Mouse (Mus musculus): ENCODE data around the gene Gatad2a.
"Not testable (repeated sequence)": the region's sequence is repeated elsewhere in the genome, so short reads cannot be mapped to it uniquely, and the experiment has no call there.

Gatad2a gene

DNA sequence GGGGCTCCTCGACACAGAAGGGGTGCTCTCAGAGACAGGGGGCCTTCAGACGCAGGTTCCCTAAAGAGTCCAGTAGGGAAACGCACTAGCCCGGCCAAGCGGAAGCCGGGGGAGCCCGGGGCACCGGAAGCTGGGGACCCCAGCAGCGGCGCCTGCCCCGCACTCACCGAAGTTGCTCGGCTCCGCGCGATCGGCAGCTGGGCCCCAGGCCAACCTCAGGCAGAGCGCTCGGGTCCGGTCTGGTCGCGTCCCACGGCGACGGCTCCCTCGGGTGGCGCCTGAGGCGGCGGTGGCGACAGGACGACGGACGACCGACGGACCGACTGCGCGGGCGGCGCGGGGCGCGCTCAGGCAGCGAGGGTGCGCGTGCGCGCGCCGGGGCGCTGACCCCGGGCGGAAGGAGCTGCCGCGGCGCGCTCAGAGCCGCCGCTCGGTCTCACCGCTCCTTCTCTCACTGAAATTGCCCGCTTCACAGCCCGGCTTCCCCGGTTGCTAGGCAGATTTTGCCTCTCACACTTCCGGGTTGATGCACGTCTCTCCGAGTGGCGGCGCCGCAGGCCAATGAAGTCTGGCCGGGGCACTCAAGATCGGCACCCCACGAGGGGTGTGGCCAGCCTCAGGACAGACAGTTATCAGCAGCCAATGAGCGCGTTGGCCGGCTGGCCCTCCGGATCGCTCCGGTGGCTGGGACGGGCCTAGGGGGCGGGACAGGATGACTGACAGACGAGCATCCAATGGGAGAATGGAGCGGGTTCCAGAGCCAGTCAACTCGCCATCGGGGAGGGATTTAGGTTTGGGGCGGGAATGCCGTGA is at the start of gene Gatad2a:
TSS of gene Gatad2a (minus strand) at position 609 of the 813 bp plus-strand sequence.
- peak; percentile 100 for DNase-seq

DNA sequence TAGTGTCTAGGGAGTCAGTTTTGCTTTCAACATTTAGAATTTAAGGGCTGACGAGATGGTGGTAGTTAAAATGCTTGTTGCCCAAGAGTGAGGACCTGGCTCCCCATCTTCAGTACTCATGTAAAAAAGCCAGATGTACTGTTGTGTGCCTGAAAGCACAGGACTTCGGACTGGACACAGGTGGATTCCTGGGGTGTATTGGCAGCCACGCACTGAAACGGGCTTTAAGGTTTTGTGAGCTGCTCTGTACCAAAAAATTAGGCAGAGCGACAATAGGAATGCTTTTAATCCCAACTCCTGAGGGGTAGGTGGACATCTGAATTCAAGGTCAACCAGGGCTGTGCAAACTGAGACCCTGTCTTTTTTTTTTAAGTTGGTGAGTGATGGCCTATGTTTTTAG is 47.8 kb upstream of the Gatad2a start:
- no peak for DNase-seq

DNA sequence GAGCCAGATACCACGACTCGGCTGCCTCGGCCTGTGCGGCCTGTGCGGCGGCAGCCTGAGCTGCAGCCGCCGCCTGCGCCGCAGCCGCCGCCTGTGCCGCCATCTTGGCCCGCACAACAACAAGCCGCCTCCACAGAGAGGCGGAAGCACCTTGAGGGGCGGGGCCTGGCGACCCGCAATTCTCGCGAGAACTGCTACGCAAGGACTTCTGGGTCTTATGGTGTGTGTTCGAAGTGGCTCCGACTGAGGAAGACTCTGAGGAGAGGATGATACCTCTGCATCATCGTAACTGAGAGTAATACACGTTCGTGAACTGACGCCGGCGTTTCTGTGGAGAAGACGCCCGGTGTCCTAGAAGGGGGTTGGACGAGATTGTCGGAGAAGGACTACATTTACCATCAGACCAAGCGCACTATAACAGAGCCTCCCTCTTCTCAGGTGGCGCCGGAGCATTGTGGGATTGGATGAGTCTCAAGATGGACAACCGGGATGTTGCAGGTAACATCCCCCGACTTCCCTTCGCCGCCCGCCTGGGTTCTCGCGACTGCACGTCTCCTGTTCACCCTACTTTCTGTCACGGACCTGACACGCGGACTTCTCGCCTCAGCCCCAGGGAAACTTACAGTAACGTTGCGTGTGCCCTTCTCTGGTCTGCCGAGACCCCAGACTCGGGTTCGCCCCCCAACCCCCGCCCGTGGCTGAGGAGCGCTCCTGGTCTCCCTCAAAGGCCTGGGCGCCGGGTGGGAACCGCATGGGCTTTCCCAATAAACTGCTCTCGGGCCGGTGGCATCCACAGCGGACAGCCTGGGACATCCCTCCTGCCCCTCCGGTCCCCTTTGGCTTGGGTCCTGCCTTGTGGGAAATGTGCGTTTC is 46.6 kb upstream of the Gatad2a start, which contains the start of the genes Mau2 and Sugp1:
TSS of gene Mau2 (minus strand) at position 152 of the 873 bp plus-strand sequence.
TSS of gene Sugp1 (plus strand) at position 231 of the 873 bp plus-strand sequence.
- DNase-seq: peak; percentile 95

DNA sequence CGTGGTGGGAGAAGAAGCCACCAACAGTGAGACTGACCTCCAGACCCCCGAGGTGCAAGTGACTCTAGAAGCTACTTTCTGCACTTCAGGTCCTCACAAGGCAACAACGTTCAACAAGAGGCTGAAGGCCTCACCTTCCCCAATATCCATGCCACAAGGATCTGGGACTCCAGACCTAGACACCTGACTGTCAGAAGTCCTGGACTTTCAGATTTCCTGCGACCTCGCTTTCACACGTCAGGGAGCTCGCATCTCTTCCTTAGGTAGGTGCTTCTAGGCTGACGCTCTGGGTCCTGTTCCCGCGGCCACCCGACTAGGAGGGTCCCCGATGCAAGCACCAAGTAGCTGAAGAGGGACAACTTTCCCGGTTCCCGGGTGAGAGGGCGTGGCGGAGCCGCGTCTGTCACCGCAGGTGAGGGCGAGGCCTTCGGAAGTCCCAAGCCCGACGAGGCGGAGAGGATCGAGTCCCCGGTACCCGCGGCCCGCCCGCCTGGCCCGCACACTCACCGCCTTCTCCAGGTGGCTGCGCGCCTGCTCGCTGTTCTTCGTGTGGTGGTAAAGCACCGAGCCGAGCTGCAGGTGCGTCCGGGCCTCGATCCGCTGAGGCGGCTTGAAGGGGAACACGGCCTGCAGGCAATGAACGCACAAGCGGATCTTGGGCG is 45.8 kb upstream of the Gatad2a start:
- no peak for DNase-seq

DNA sequence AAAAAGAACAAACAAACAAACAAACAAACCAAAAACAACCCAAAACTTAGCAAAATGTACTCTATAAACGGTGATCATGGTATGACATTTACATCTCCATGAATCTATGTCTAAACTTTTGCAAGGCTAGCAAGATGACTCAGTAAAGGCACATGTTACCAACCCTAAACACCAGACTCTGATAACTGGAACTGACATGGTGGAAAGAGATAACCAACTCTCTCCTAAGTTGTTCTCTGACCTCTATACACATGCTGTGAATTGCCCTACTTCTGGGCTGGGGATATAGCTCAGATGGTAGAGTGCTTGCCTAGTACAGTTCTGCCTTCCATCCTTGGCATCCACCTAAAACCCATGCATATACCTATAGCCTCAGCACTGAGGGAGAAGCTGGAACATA is 41.8 kb upstream of the Gatad2a start:
- DNase-seq: no peak

DNA sequence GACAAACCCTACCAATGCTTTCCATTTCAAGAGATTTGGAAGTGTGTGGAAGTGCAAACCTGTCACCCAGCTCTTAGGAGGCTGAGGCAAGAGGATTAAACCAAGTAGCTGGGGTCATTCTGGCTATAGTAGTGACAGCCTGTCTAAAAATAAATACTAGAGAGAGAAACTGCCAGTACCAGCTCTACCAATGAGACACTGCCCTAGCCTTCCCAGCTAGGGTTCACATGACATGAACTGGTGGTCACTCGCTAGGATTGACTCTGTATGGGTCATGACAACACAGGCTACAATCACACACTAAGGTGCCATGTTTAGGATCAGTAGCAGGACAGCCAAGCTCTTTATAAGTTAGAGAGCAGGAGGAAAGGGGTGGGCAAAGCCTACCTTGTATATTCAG is 34.1 kb upstream of the Gatad2a start:
- DNase-seq: no peak

DNA sequence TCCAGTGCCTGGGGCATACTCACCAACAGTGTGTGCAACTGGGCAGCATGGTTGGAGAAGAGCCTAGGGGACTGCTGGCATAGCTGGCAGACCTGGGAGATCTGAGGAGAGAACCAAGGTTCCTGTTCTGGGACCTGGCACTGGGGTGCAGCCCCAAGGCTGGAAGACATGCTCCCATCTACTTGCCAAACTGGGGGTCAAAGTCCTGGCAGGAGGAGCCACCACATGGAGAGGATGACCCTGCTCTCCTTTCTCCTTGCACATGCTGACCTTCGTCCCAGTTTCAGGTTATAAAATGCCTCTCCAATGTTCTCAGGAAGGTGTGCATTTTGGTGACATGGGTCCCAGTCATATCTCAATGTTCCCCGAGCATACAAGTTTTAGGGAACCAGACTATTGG is 30.0 kb upstream of the Gatad2a start:
- no peak for DNase-seq

DNA sequence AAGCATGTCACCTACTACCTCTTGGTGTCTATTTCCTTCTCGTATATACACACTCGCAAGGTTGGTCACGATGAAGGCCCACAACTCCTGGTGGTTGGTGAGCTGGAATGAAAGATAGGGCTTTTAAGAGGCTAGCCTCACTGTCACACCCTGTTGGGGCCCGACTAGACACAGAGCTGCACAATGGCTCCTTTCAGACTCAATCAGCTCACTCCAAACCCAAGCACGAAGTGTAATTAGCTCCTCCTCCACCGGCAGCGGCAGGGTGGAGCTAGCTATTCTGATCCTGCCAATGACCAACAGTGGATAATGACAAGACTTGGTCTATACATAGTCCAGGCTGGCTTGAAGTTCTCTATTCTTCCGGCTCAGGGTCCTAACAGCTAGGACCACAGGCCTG is 27.4 kb upstream of the Gatad2a start:
- peak; percentile 14 for DNase-seq

DNA sequence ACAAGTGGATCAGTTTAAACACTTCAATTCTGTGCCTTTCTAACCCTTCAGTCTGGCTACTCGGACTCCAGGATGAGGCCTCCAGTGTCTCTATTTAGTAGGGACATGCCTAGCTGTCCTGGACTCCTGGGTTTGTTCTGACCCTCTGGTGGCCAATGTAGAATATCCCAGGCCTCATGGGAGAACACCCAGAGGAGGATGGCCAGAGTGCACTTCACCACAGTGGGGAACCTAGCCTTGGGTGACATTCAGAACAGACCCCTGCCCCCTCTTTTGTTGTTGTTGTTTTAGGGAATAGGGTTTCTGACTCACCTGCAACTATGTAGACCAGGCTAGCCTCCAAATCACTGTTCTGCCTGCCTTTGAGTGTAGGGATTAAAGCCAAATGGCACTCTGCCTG is 18.8 kb upstream of the Gatad2a start:
- DNase-seq: no peak

DNA sequence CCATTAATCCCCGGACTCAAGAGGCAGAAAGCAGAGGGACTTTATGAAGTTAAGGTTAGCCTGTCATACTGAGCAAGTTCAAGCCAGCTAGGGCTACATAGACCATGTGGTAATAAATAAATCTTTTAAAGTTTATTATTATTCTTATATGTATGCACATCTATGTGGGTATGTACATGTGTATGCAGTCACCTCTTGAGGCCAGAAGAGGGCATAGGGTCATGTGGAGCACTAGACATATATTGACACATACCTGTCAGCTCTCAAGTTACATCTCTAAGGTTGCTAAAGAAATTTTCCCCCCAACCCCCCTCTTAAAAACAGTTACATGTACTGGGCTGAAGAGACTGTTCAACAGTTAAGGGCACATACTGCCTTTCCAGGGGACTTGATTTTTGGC is 16.6 kb upstream of the Gatad2a start:
- no peak for DNase-seq

DNA sequence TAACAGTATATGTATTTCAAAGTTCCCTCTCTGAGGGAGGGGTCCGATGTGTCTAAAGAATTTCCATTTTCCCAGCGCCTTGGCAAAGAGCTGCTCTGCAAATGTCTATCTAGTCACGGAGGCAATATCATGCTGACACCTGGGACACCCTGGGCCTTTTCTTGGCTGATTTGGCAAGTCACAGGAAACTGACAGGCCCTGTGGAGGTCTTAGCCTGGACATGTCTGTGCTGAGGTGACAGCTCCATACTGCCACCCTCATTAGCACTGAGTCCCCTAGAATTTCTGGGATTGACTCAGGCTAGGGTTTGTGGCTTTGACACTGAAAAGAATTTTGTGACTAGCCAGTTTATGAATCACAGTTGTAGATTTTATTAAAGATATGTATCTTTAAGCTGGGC is 16.2 kb upstream of the Gatad2a start:
- no peak for DNase-seq

DNA sequence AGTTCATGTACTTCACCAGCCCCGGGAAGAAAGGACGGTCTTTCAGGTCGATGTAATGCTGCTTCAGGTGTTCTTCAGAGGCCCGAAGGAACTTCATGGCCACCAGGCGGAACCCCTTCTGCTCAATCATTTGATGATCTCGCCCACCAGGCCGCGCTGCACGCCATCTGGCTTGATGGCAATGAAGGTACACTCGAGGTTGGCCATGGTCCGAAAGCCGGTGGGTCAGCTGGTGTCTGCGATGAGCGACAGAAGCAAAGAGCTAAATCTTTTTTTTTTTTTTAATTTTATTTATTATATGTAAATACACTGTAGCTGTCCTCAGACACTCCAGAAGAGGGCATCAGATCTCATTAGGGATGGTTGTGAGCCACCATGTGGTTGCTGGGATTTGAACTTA is 14.6 kb upstream of the Gatad2a start:
- DNase-seq: not testable (repeated sequence)

DNA sequence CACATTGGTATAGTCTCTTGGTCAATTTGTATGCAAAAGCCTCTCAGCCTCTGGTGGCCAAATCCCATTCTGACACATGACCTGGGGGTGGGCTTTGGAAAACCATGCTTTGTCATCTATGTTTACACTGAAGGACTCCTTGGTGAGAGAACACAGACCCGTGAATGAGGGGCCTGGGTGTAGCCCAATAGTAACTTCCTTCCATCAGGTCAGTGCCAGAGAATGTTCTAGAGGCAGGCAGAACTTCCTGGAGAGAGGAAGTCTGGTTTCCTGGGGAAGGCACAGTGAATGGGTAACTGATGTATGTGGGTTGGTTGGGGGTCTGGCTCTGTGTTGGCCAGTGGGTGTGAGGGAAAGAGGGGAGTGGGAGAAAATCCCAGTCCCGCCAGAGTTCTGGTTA is 9.0 kb upstream of the Gatad2a start:
- DNase-seq: no peak

DNA sequence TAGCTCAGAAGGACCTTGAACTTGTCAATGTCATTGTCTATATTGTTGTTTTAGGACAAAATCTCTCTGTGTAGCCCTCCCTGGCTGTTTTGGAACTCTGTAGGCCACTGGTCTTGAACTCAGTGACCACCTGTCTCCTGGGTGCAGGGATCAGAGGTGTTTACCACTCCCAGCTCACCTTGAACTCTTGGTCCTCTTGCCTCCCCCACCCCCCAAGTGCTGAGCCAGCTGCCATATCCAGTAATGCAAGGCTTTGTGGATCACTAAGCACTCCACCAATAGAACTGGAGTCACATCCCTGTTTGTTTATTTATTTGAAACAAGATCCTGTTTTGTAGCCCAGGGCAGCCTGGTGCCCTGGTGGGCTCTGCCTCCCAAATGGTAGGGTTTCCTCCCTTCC is 8.2 kb upstream of the Gatad2a start:
- DNase-seq: no peak

DNA sequence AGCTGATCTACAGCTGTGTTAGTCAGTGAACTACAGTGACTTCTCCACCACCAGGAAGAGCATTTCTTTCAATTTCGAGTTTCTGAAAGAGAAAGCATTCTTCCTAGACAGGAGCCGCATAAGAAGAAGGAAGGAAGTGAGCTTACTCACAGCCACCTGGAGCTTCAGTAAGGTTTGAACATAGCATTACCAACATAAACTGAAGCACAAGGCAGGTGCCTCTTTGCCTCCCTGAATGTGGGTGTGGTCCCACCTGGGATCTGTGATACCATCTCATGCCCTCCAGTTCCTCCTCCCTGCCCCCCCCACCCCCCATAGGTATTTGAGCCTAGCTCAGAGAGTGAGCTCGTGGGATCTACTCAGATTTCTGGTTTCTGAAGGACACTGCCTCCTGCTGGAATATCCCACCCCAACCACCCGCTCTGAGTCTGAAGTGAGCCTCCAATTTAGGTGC is 7.0 kb upstream of the Gatad2a start:
- DNase-seq: no peak

DNA sequence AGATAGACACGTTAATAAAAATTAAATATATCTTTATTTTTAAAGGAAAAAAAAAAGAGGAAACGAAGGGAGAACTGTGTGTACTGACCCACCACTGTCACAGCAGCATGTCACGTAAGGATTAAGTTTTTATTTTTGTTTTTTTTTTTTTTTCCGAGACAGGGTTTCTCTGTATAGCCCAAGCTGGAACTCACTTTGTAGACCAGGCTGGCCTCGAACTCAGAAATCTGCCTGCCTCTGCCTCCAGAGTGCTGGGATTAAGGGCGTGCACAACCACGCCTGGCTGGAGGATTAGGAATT is 5.7 kb upstream of the Gatad2a start:
- not testable (repeated sequence) for DNase-seq

DNA sequence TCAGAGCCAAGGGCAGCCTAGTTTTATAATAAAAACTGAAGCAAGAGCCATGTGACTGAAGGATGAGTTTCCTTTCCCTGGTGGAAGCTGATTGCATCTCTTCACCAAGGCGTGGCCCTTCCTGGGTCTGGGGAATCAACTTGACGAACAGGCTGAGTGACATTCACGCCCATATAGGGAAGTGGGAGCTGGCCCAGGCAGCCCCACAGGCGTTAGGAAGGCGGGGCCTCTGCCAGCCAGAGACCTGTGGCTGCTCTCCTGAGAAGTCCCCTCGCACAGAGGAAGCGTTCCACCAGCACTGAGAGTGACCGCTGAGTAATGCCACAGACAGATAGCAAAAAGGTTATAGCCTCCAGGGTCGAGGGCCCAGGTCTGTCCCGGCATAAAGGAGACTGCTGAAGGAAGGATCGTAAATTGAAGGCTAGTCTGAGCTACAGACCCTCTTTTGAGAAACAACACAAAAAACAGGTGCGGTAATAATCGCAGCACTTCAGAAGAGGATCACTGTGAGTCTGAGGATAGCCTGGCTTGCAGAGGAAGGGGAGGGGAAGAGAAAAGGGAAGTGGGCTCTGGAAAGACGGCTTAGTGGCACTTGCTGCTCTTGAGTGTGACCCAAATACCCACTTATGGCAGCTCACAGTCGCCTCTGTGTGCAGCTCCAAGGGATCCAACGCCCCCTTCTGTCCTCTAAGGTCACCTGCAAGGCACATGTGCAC is 5.2 kb upstream of the Gatad2a start:
- DNase-seq: no peak

DNA sequence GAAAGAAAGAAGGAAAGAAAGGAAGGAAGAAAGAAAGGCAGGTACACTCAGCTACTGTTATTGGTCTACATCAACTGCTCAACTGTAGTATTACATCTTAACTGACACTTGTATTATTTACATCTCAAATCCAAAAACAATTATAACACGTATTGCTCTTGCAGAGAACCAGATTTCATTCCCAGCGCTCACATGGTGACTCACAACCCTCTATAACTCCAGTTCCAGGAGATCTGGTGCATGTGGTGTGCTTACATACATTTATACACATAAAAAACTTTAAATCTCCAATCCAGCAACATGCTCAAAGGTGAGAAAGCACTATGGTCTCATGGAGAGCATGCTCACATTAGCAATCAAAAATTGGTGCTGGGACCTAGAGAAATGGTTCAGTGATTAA is 4.0 kb upstream of the Gatad2a start:
- no peak for DNase-seq

DNA sequence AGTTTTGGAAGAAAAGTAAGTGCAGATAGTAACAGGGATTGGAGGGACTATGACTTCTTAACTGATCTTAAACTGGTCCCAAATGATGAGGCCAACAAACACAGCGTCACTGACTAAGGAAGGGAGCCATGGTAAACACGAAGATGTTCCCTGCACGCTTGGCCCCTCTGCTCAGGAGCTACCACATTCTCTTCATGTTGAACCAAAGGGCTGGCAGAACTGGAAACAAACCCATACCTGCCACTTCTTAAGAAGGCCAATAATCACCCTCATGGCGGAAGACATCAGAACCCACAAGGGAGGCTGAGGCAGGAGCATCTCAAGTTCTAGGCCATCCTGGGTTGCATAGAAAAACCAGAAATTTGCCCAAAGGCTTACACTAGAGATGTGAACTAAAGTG is 3.1 kb upstream of the Gatad2a start:
- no peak for DNase-seq

DNA sequence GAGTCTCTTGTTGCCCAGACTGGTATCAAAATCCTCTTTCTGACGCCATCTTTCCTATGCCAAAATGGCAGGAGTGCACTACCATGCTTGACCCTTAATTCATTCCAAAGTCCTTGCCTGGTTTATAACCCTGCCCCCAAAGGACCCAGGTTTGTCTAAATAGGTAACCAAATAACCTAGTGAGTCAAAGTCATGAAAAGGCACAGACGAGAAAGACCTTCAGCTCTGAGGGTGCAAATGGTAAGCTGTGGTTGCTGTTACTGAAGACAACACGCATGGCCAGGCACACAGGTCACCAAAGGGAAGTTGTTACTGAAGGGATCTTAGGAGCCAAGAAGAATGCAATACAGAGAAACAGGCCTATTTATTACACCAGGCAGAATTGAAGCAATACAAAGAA is 2.5 kb upstream of the Gatad2a start:
- DNase-seq: no peak

DNA sequence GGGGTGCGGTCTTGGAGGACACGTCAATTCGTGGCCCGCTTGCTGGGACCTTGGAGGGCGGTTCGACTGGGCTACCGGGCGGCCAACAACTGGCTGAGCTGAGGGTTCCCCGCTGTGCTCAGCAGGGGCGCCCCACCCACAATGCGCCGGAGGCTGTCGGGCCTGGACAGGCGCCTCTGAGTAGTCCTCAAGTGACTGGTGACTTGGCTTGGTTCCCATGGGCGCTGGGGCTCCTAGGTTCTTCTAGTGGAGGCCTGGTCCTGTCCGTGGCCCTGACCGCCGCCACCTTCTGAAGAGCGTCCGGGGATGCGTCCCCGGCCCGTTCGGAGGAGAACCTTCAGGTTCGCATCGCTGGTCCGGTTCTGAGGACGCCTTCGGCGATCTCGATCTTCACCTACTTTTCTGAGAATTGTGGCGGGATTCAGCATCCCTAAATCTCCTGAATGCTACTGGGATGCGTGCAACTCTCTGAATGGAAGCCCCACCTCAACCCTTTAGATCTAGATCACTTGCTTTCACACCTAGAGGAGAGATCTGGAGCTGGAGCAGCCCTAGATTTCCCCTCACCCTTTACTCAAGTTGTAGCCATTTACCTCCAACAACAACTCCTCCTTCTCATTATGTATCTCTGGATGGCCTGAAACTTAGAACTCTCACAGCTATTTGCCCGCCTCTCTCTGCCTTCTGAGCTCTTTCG is 553 bp upstream of the Gatad2a start:
- DNase-seq: no peak

DNA sequence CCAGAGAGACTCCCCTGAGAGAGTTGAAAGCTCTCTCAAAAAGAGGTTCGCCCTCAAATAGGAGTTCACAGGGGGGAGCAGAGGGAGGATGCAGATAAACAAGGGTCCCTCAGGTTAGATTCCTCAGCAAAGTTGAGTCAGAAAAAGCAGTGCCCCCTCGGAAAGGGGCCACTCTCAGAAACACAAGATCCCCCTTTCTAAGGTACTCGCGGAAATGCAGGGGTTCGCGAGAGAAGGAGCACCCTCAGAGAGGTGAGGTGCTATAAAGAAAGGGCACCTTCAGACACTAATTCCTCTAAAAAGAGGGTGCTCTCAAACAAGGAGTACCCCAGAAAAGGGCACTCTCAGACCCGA is 785 bp downstream of the Gatad2a start:
- DNase-seq: no peak
